Mouse (Mus musculus): ENCODE data around the gene Dhfr. TPM values are rescaled to one million over a fixed set of nuclear protein-coding genes. Genes with fewer than 3 reads are reported as not detected.

Dhfr gene
- polyA plus RNA-seq (2012; rRNA removed) (8.0 and 10.9 TPM in 2 replicates), polyA plus RNA-seq (2014; fragmentation: Nextera tagmentation; extraction: Ambion mirVana) (11.7 and 12.7 TPM in 2 replicates)

DNA sequence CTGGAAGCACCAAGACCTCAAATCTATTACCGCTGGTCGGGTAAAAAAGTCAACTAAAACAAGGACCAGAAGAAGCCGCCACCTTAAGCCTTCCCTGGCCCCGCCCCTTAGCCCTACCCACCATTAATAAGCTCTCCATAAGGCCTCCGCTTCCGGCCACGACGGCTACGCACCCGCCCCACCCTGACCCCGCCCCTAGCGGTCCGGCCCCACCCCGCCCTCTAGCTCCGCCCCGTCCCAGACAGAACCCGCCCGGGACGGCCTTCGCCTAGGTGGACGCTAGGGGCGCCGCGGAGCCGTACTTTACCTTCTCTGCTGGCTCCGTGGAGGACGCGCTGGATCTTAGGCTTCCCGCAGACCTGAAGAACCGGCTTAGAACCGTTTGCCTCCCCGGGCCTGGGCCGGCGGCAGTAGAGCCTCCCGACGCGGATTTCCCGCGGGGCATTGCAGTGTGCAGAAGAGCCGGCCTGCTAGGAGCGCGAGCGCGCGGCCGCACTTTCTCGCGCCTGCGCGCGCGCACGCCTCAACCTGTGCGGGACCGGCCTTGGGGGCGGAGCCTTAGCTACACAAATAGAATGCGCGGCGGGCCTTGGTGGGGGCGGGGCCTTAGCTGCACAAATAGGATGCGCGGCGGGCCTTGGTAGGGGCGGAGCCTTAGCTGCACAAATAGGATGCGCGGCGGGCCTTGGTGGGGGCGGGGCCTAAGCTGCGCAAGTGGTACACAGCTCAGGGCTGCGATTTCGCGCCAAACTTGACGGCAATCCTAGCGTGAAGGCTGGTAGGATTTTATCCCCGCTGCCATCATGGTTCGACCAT, at the start of gene Dhfr, which contains the start of gene Msh3:
Gene Dhfr (plus strand): TSS at position 271 of the 816 bp plus-strand sequence.
Gene Msh3 (minus strand): TSS at position 548 of the 816 bp plus-strand sequence.
- Histone ChIP-seq H3K27me3 (ENCODE audit: control insufficient read depth, insufficient read depth, low read length) (no peaks in the 10 kb centered on the region), H3K27ac (replicated peaks; ENCODE audit: low read depth, low read length) (peak within 1 kb of the TSS; percentile 90), H3K4me1 (ENCODE audit: control insufficient read depth, insufficient read depth, low read length) (peaks cover 12% of the 10 kb centered on the region), H3K9me3 (ENCODE audit: control insufficient read depth, low read length) (no peaks in the 10 kb centered on the region), H3K4me3 (replicated peaks; ENCODE audit: low read length) (peak within 1 kb of the TSS; percentile 66), H3K36me3 (ENCODE audit: control insufficient read depth, insufficient read depth, low read length) (peaks cover 8% of the 10 kb centered on the region; the same call in 1 of the 2 replicates), H3K9ac (ENCODE audit: low read depth, low read length, severe bottlenecking) (peak within 1 kb of the TSS; percentile 70), H3K4me2 (replicated peaks; ENCODE audit: low read depth, low read length, severe bottlenecking) (peak within 1 kb of the TSS; percentile 97)
- WGBS: under 1% methylated on average over 67 of the region's 76 CpGs
- DNase-seq (ENCODE audit: low spot score) (peak; percentile 98), ATAC-seq (ENCODE audit: low FRiP score, low read depth) (peak; percentile 96)
- peak; percentile 64; the same call in 1 of the 2 replicates for TF ChIP-seq POLR2A (IDR thresholded peaks at IDR 0.05; ENCODE audit: borderline replicate concordance, extremely low read depth, insufficient read depth, insufficient read length)

DNA sequence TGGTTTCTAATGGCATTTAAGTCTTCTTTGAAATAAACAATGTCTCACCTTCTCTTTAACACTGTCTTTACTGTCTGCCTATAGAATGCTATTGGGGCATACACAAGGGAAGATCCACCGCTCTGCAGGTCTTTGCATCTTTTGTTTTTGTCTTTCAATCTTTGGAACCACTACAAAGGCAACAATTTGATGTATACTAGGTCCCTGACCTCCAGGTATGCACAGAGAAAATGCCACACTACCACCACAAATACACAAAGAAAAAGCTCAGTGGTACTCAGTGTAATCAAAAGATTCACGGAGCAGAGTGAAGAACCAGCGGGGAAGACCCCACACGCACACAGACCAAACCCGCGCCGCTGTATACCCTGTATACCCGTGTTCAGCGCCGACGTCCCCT, 48.8 kb upstream of the Dhfr start, which contains the start of gene Gm20379:
Gene Gm20379 (plus strand): TSS at position 301 of the 400 bp plus-strand sequence.
- Histone ChIP-seq H3K4me2 (replicated peaks; ENCODE audit: low read depth, low read length, severe bottlenecking) (no peak within 1 kb of the TSS), H3K9ac (ENCODE audit: low read depth, low read length, severe bottlenecking) (no peak within 1 kb of the TSS), H3K9me3 (ENCODE audit: control insufficient read depth, low read length) (no peaks in the 10 kb centered on the region), H3K27me3 (ENCODE audit: control insufficient read depth, insufficient read depth, low read length) (no peaks in the 10 kb centered on the region), H3K4me3 (replicated peaks; ENCODE audit: low read length) (no peak within 1 kb of the TSS), H3K4me1 (ENCODE audit: control insufficient read depth, insufficient read depth, low read length) (peaks cover 14% of the 10 kb centered on the region), H3K27ac (replicated peaks; ENCODE audit: low read depth, low read length) (no peak within 1 kb of the TSS), H3K36me3 (ENCODE audit: control insufficient read depth, insufficient read depth, low read length) (peaks cover 16% of the 10 kb centered on the region)
- no peak for DNase-seq (ENCODE audit: low spot score)
- ATAC-seq (ENCODE audit: low FRiP score, low read depth): no peak
- WGBS: 97% methylated on average over 11 of the region's 11 CpGs
- no peak for TF ChIP-seq POLR2A (IDR thresholded peaks at IDR 0.05; ENCODE audit: borderline replicate concordance, extremely low read depth, insufficient read depth, insufficient read length)

DNA sequence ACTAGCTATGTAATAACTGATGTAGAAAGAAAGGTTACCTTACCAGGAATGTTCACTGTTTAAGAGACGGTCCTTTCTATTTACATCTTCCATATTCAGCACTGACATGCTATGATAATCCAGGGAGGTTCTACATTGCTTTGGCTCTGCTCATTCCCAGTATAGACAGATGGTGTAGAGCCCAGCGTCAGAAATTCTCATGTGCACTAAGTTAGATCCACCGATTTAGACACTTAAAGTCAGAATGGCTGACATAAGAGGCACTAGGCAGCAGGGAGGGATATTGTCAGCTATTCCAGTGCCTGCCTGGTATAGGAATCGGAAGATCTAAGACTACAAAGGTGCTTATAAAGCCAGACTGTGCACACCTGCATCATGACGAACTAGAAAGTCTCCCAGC, 39.9 kb upstream of the Dhfr start:
- Histone ChIP-seq H3K27me3 (ENCODE audit: control insufficient read depth, insufficient read depth, low read length) (no peaks in the 10 kb centered on the region), H3K27ac (replicated peaks; ENCODE audit: low read depth, low read length) (no peak overlapping the region)
- TF ChIP-seq POLR2A (IDR thresholded peaks at IDR 0.05; ENCODE audit: borderline replicate concordance, extremely low read depth, insufficient read depth, insufficient read length): no peak

DNA sequence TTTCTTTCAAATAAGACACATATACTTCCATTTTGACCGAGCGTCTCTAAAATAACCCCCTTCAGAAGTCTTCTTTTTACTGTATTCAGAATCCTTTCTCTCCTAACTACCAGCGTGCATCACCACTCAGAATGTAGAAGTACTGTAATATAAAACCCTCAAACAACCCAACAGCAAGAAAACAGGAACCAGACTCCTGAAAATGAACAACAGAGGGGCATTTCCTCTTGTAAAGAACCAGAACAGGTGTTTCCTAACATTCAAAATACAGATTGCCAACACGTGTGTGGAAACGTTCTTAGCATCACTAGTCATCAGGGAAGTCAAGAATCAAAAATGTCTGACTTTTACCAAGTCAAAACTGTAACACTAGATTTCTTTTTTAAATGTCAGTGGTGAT, 33.8 kb upstream of the Dhfr start:
- WGBS: 41% methylated on average over 5 of the region's 5 CpGs
- TF ChIP-seq POLR2A (IDR thresholded peaks at IDR 0.05; ENCODE audit: borderline replicate concordance, extremely low read depth, insufficient read depth, insufficient read length): no peak
- peaks cover 5% of the 10 kb centered on the region for H3K4me1 ChIP-seq (ENCODE audit: control insufficient read depth, insufficient read depth, low read length)
- no peaks in the 10 kb centered on the region for H3K27me3 ChIP-seq (ENCODE audit: control insufficient read depth, insufficient read depth, low read length)
- H3K4me3 ChIP-seq (replicated peaks; ENCODE audit: low read length): no peak overlapping the region
- 0 out of 2 replicates have a peak overlapping the region, but pooled peaks have one; percentile 13 for H3K27ac ChIP-seq (replicated peaks; ENCODE audit: low read depth, low read length)
- H3K36me3 ChIP-seq (ENCODE audit: control insufficient read depth, insufficient read depth, low read length): 0 out of 2 replicates have a peak, but pooled peaks cover 7% of the 10 kb centered on the region
- H3K9ac ChIP-seq (ENCODE audit: low read depth, low read length, severe bottlenecking): no peak overlapping the region
- H3K9me3 ChIP-seq (ENCODE audit: control insufficient read depth, low read length): no peaks in the 10 kb centered on the region
- DNase-seq (ENCODE audit: low spot score): no peak
- H3K4me2 ChIP-seq (replicated peaks; ENCODE audit: low read depth, low read length, severe bottlenecking): no peak overlapping the region
- no peak for ATAC-seq (ENCODE audit: low FRiP score, low read depth)

More for the DNA sequence above, 39.9 kb upstream of the Dhfr start:
- Histone ChIP-seq H3K4me1 (ENCODE audit: control insufficient read depth, insufficient read depth, low read length) (no peaks in the 10 kb centered on the region; the same call in 1 of the 2 replicates), H3K4me2 (replicated peaks; ENCODE audit: low read depth, low read length, severe bottlenecking) (no peak overlapping the region), H3K4me3 (replicated peaks; ENCODE audit: low read length) (no peak overlapping the region), H3K9me3 (ENCODE audit: control insufficient read depth, low read length) (no peaks in the 10 kb centered on the region), H3K9ac (ENCODE audit: low read depth, low read length, severe bottlenecking) (no peak overlapping the region), H3K36me3 (ENCODE audit: control insufficient read depth, insufficient read depth, low read length) (0 out of 2 replicates have a peak, but pooled peaks cover 10% of the 10 kb centered on the region)
- DNase-seq (ENCODE audit: low spot score) (no peak), ATAC-seq (ENCODE audit: low FRiP score, low read depth) (no peak)
- WGBS: 59% methylated on average over 5 of the region's 5 CpGs

DNA sequence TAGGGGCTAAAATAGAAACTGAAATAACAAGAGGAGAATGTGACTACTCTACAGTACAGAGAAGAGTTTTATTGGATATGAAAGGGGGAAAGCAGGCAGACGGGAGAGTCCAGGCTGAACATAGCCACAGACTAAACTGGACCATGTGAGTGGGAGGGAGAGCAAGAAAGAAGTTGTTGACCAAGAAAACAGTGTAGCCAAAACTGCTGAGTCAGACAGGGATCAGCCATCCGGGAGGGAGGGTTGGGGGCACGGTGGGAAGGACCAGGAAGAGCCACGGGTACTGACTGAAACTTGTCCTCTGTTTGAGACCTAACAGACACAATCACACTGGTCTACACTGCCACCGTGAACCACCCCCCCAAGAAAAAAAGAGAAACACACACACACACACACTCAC, 28.5 kb upstream of the Dhfr start:
- no peaks in the 10 kb centered on the region for H3K27me3 ChIP-seq (ENCODE audit: control insufficient read depth, insufficient read depth, low read length)
- no peak overlapping the region for H3K4me3 ChIP-seq (replicated peaks; ENCODE audit: low read length)
- no peaks in the 10 kb centered on the region for H3K4me1 ChIP-seq (ENCODE audit: control insufficient read depth, insufficient read depth, low read length)
- no peak for TF ChIP-seq POLR2A (IDR thresholded peaks at IDR 0.05; ENCODE audit: borderline replicate concordance, extremely low read depth, insufficient read depth, insufficient read length)
- no peak overlapping the region for H3K4me2 ChIP-seq (replicated peaks; ENCODE audit: low read depth, low read length, severe bottlenecking)
- 66% methylated on average over 5 of the region's 5 CpGs for WGBS
- ATAC-seq (ENCODE audit: low FRiP score, low read depth) (no peak), DNase-seq (ENCODE audit: low spot score) (no peak)
- H3K9ac ChIP-seq (ENCODE audit: low read depth, low read length, severe bottlenecking): no peak overlapping the region
- peaks cover 7% of the 10 kb centered on the region; the same call in 1 of the 2 replicates for H3K36me3 ChIP-seq (ENCODE audit: control insufficient read depth, insufficient read depth, low read length)
- no peaks in the 10 kb centered on the region for H3K9me3 ChIP-seq (ENCODE audit: control insufficient read depth, low read length)
- H3K27ac ChIP-seq (replicated peaks; ENCODE audit: low read depth, low read length): no peak overlapping the region

All from limb, embryonic 14.5 days (tissue).